ENCODE assay signal across 9 mouse cellular contexts in the genomic region with DNA sequence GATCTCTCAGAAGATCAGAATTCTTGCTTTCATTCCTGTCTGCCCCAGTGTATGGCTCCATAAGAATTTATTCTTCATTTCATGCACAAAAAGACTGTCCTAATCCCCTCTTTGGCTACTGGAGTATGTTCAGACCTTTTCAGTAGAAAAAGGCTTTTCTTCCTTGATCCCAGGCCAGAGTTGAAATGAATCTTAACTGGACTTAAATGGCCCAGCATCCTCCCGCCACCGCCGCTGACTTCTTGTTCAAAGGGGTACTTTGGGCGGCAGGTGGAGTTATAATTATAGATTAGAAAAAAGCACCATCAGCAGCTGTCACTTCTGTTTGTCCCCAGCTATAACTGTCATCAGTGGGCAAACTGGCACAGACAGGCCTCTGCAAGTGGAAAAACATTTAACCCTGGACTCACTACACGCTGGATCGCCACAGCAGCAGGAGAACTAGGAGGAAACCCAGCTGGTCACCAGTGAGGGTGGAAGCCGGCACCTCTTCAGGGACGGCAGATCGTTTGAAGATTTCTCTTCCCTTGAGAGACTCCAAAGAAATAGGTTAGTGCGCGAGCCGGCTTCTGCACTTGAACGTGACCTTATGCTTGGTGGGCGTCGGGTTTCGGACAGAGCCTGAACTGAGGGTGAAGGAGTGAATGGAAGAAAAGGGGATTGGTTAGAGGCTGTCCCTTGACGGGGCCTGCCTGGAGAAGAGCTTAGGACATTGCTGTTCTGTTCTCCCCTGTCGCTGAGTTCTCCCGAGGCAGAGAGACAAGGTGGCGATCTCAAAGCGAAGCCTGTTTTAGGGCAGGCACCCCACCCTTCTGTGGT. TPM values are rescaled to one million over a fixed set of nuclear protein-coding genes. Genes with fewer than 3 reads are reported as not detected.
A peak's percentile ranks its signal among the peaks of the same experiment; 100 is the strongest.
DNase-seq lines count a peak whose midpoint lies in the region; ATAC-seq and TF ChIP-seq lines count a peak whose summit lies in the region.
"Had no signal": no experiment of that assay in that cellular context is flagged by ENCODE, and none has a peak within 500 bp of the region (broad histone marks: within the 10 kb centered on the region; RNA-seq: fewer than 3 reads in every experiment).

Gene Best3 (plus strand): TSS at position 51 of the 819 bp plus-strand sequence.

- intact Hi-C loops in heart, postnatal 36 days (cut with DNase I): no loop called here

- no peak for DNase-seq in heart, postnatal 36 days
- peak; percentile 53 for DNase-seq in midbrain, embryonic 14.5 days
- no peak for DNase-seq in spleen, adult 12 weeks (ENCODE audit: low spot score)
- no peak for DNase-seq in cerebellum, adult 2 months
- DNase-seq in right cerebral cortex, adult 2 months (ENCODE audit: low spot score in 2 of 2): no peak

- H3K4me3 ChIP-seq in heart, embryonic 13.5 days: peak within 1 kb of the TSS; percentile 15; the same call in 1 of the 2 replicates
- H3K4me3 ChIP-seq in embryonic facial prominence, embryonic 12.5 days: no peak within 1 kb of the TSS
- H3K4me3 ChIP-seq in heart, embryonic 16.5 days (ENCODE audit: low read length): peak within 1 kb of the TSS; percentile 30
- no peak within 1 kb of the TSS for H3K4me3 ChIP-seq in midbrain, embryonic 14.5 days (replicated peaks; ENCODE audit: low read depth, low read length)
- H3K4me3 ChIP-seq in cerebellum, adult 2 months (replicated peaks; ENCODE audit: insufficient read depth, low read depth, low read length): no peak within 1 kb of the TSS
- H3K4me3 ChIP-seq: erythroblast, embryonic 14.5 days had no signal

- TF ChIP-seq POLR2A in cerebellum, adult 2 months (IDR thresholded peaks at IDR 0.05; ENCODE audit: borderline replicate concordance, insufficient read depth, low read length): no peak

- no peak for TF ChIP-seq CTCF in cerebellum, adult 2 months (IDR thresholded peaks at IDR 0.05; ENCODE audit: borderline replicate concordance, insufficient read depth, low read depth, low read length)

- H3K9ac ChIP-seq in heart, embryonic 13.5 days: peak within 1 kb of the TSS; percentile 61
- H3K9ac ChIP-seq in embryonic facial prominence, embryonic 12.5 days: no peak within 1 kb of the TSS
- H3K9ac ChIP-seq in heart, embryonic 16.5 days (ENCODE audit: low read length): peak within 1 kb of the TSS; percentile 52
- no peak within 1 kb of the TSS; the same call in 1 of the 2 replicates for H3K9ac ChIP-seq in midbrain, embryonic 14.5 days (replicated peaks; ENCODE audit: low read length)

- H3K4me2 ChIP-seq in heart, embryonic 13.5 days: peak within 1 kb of the TSS; percentile 46
- H3K4me2 ChIP-seq in embryonic facial prominence, embryonic 12.5 days (replicated peaks): no peak within 1 kb of the TSS; the same call in 1 of the 2 replicates
- peak within 1 kb of the TSS; percentile 46 for H3K4me2 ChIP-seq in heart, embryonic 16.5 days (ENCODE audit: low read depth, low read length)
- H3K4me2 ChIP-seq in midbrain, embryonic 14.5 days (ENCODE audit: low read length): peak within 1 kb of the TSS; percentile 27; the same call in 1 of the 2 replicates

- ATAC-seq in heart, embryonic 13.5 days (ENCODE audit: extremely low read depth, insufficient number of reproducible peaks, low FRiP score, low TSS enrichment): no peak
- no peak for ATAC-seq in embryonic facial prominence, embryonic 12.5 days (ENCODE audit: insufficient number of reproducible peaks, insufficient read depth, low FRiP score, low TSS enrichment)
- ATAC-seq in heart, embryonic 16.5 days (replicated peaks; ENCODE audit: extremely low read depth, insufficient read depth, low FRiP score): no peak
- no peak; the same call in 1 of the 2 replicates for ATAC-seq in midbrain, embryonic 14.5 days (ENCODE audit: low FRiP score, low TSS enrichment)

- peaks cover 10% of the 10 kb centered on the region; the same call in 1 of the 2 replicates for H3K4me1 ChIP-seq in heart, embryonic 13.5 days
- H3K4me1 ChIP-seq in embryonic facial prominence, embryonic 12.5 days: peaks cover 5% of the 10 kb centered on the region; the same call in 1 of the 2 replicates
- peaks cover 10% of the 10 kb centered on the region for H3K4me1 ChIP-seq in heart, embryonic 16.5 days (ENCODE audit: control insufficient read depth, insufficient read depth, low read length)
- peaks cover 17% of the 10 kb centered on the region for H3K4me1 ChIP-seq in midbrain, embryonic 14.5 days (ENCODE audit: control insufficient read depth, insufficient read depth, low read length)
- H3K4me1 ChIP-seq in cerebellum, adult 2 months (ENCODE audit: control insufficient read depth, insufficient read depth, low read length): no peaks in the 10 kb centered on the region

- H3K36me3 ChIP-seq in heart, embryonic 13.5 days: no peaks in the 10 kb centered on the region
- H3K36me3 ChIP-seq in embryonic facial prominence, embryonic 12.5 days: no peaks in the 10 kb centered on the region
- no peaks in the 10 kb centered on the region for H3K36me3 ChIP-seq in heart, embryonic 16.5 days (ENCODE audit: control insufficient read depth, insufficient read depth)
- H3K36me3 ChIP-seq in midbrain, embryonic 14.5 days (ENCODE audit: control insufficient read depth, insufficient read depth, low read length): no peaks in the 10 kb centered on the region

- WGBS in heart, embryonic 13.5 days: 44% methylated on average over 21 of the region's 21 CpGs
- 44% methylated on average over 21 of the region's 21 CpGs for WGBS in embryonic facial prominence, embryonic 12.5 days
- 42% methylated on average over 21 of the region's 21 CpGs for WGBS in heart, embryonic 16.5 days
- 24% methylated on average over 21 of the region's 21 CpGs for WGBS in midbrain, embryonic 14.5 days
- whole genome bisulfite sequencing in cerebellum, adult 2 months: 37% methylated on average over 21 of the region's 21 CpGs

- no peaks in the 10 kb centered on the region for H3K9me3 ChIP-seq in heart, embryonic 13.5 days
- no peaks in the 10 kb centered on the region for H3K9me3 ChIP-seq in embryonic facial prominence, embryonic 12.5 days
- no peaks in the 10 kb centered on the region for H3K9me3 ChIP-seq in heart, embryonic 16.5 days (replicated peaks; ENCODE audit: control insufficient read depth, low read length)
- no peaks in the 10 kb centered on the region for H3K9me3 ChIP-seq in midbrain, embryonic 14.5 days (ENCODE audit: control insufficient read depth, low read length)

- H3K27me3 ChIP-seq in heart, embryonic 13.5 days (replicated peaks): no peaks in the 10 kb centered on the region
- no peaks in the 10 kb centered on the region for H3K27me3 ChIP-seq in embryonic facial prominence, embryonic 12.5 days
- H3K27me3 ChIP-seq in heart, embryonic 16.5 days (ENCODE audit: control insufficient read depth, insufficient read depth, low read length): no peaks in the 10 kb centered on the region
- H3K27me3 ChIP-seq in midbrain, embryonic 14.5 days (ENCODE audit: control insufficient read depth, insufficient read depth, low read length): no peaks in the 10 kb centered on the region
- H3K27me3 ChIP-seq in cerebellum, adult 2 months (ENCODE audit: control insufficient read depth, insufficient read depth, low read length): no peaks in the 10 kb centered on the region

- H3K27ac ChIP-seq in heart, embryonic 13.5 days (replicated peaks): no peak within 1 kb of the TSS
- H3K27ac ChIP-seq in embryonic facial prominence, embryonic 12.5 days: 0 out of 2 replicates have a peak within 1 kb of the TSS, but pooled peaks have one; percentile 4
- H3K27ac ChIP-seq in heart, embryonic 16.5 days (ENCODE audit: low read length): no peak within 1 kb of the TSS
- peak within 1 kb of the TSS; percentile 21; the same call in 1 of the 2 replicates for H3K27ac ChIP-seq in midbrain, embryonic 14.5 days (replicated peaks; ENCODE audit: low read depth, low read length)
- H3K27ac ChIP-seq in cerebellum, adult 2 months (ENCODE audit: insufficient read depth, low read length): no peak within 1 kb of the TSS

RNA-seq across cellular contexts. Expression of gene Best3, which starts in this region (rescaled TPM):
- polyA plus RNA-seq in heart, embryonic 13.5 days (2015; fragmentation: Nextera tagmentation; extraction: Ambion mirVana): 0.19 and 0.47 TPM in 2 replicates
- 1 to 10 TPM; 4.3 to 4.7 TPM for total RNA-seq in heart, postnatal 36 days (2021)
- polyA plus RNA-seq in embryonic facial prominence, embryonic 12.5 days (2016; fragmentation: Nextera tagmentation; extraction: Ambion mirVana): 0.56 and 0.59 TPM in 2 replicates
- polyA plus RNA-seq in heart, embryonic 16.5 days (2015; fragmentation: Nextera tagmentation; extraction: Ambion mirVana): 0.79 and 0.83 TPM in 2 replicates
- 0.12 TPM in 1 of 2 replicates, not detected in the other for polyA plus RNA-seq in midbrain, embryonic 14.5 days (2014; fragmentation: Nextera tagmentation; extraction: Ambion mirVana)
- 0.16 and 0.21 TPM in 2 replicates for polyA plus RNA-seq in cerebellum, adult 2 months (2012; rRNA removed)
- polyA plus RNA-seq: erythroblast, embryonic 14.5 days had no signal

Comparison
In these comparisons a context has a peak if more than half of its experiments do, and no peak if none do; other contexts are left out.
1. Peak in DNase-seq, H3K27ac ChIP-seq and H3K4me2 ChIP-seq in midbrain, embryonic 14.5 days; RNA of the gene not detected or under 1 TPM.
2. H3K4me3 ChIP-seq: peak in heart, embryonic 13.5 days (single experiment) and heart, embryonic 16.5 days (single experiment); none in embryonic facial prominence, embryonic 12.5 days (single experiment), midbrain, embryonic 14.5 days (single experiment) and cerebellum, adult 2 months (single experiment).
3. H3K9ac ChIP-seq: peak in heart, embryonic 13.5 days (single experiment) and heart, embryonic 16.5 days (single experiment); none in embryonic facial prominence, embryonic 12.5 days (single experiment) and midbrain, embryonic 14.5 days (single experiment).